Mouse (Mus musculus): ENCODE data around the gene Mmp15. TPM values are rescaled to one million over a fixed set of nuclear protein-coding genes. Genes with fewer than 3 reads are reported as not detected.

The Mmp15 gene
- polyA plus RNA-seq, 1 experiment = 120 TPM

GRCm38 (mm10) chr8:95352871-95353866, 1.1 kb downstream of the Mmp15 start:
- peak; percentile 63 for DNase-seq
- H3K4me1 ChIP-seq (ENCODE audit: control insufficient read depth, insufficient read depth, low read length) = peaks cover 21% of the 10 kb centered on the region
- WGBS = 5% methylated on average over 62 of the region's 62 CpGs
- TF ChIP-seq CTCF (IDR thresholded peaks at IDR 0.05; ENCODE audit: insufficient read depth, low read length) = no peak
- 0 out of 2 replicates have a peak, but pooled peaks have one; percentile 29 for TF ChIP-seq POLR2A (IDR thresholded peaks at IDR 0.05; ENCODE audit: borderline replicate concordance, extremely low read depth, low read depth, low read length)
- H3K4me3 ChIP-seq (replicated peaks; ENCODE audit: extremely low read depth, low read depth, low read length) = peak overlapping the region; percentile 60

GRCm38 (mm10) chr8:95354606-95355005, 2.5 kb downstream of the Mmp15 start:
- no peak overlapping the region for H3K4me3 ChIP-seq (replicated peaks; ENCODE audit: extremely low read depth, low read depth, low read length)

GRCm38 (mm10) chr8:95358550-95359411, 6.7 kb downstream of the Mmp15 start:
- DNase-seq = no peak
- 41% methylated on average over 8 of the region's 8 CpGs for WGBS
- no peak for TF ChIP-seq CTCF (IDR thresholded peaks at IDR 0.05; ENCODE audit: insufficient read depth, low read length)
- no peak for TF ChIP-seq POLR2A (IDR thresholded peaks at IDR 0.05; ENCODE audit: borderline replicate concordance, extremely low read depth, low read depth, low read length)
- Histone ChIP-seq H3K4me3 (replicated peaks; ENCODE audit: extremely low read depth, low read depth, low read length) (no peak overlapping the region), H3K4me1 (ENCODE audit: control insufficient read depth, insufficient read depth, low read length) (peaks cover 26% of the 10 kb centered on the region)

More at GRCm38 (mm10) chr8:95354606-95355005, 2.5 kb downstream of the Mmp15 start:
- peaks cover 18% of the 10 kb centered on the region for H3K4me1 ChIP-seq (ENCODE audit: control insufficient read depth, insufficient read depth, low read length)
- DNase-seq = peak; percentile 46
- TF ChIP-seq CTCF (IDR thresholded peaks at IDR 0.05; ENCODE audit: insufficient read depth, low read length) (no peak), POLR2A (IDR thresholded peaks at IDR 0.05; ENCODE audit: borderline replicate concordance, extremely low read depth, low read depth, low read length) (no peak)
- 72% methylated on average over 2 of the region's 2 CpGs for WGBS

DNA sequence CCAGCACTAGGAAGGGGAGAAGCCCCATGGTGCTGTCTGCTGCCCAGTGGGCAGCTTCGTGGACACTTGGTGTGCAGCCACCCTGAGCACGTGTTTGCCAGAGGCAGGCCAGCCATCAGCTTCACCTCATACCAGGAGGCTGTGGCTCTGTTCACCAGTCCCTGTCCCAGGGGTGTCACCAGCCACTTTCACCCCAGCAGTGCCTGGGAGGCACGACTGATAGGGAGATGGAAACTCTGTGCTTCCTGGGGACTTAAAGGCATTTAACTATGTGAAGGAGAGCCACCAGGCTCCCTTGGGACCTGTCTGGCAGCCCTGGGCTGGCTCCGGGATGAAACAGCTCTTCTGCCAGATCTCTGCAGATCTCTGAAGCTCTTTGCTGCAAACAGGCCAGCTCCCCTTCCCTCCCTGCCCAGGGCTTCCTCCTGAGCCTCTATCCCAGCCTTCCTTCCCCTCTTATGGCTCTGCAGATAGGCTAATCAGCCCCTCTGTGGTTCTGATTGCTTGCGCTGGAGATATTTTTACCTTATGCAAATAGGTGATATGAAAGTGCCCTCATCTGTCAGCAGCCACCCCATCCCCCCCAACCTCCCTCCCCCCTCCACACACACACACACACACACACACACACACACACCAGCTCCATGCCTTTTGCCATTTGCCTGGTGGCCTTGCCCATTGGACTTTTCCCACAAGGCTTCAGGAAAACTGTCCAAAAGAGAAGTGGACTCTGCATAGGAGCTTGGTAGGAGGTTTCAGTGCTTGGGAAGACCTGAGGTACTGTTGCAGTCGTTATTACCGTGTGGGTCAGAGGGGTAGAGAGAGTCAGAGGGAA, 8.3 kb downstream of the Mmp15 start:
- Histone ChIP-seq H3K4me1 (ENCODE audit: control insufficient read depth, insufficient read depth, low read length) (peaks cover 21% of the 10 kb centered on the region), H3K4me3 (replicated peaks; ENCODE audit: extremely low read depth, low read depth, low read length) (no peak overlapping the region)
- no peak for TF ChIP-seq POLR2A (IDR thresholded peaks at IDR 0.05; ENCODE audit: borderline replicate concordance, extremely low read depth, low read depth, low read length)
- no peak for TF ChIP-seq CTCF (IDR thresholded peaks at IDR 0.05; ENCODE audit: insufficient read depth, low read length)
- 35% methylated on average over 7 of the region's 7 CpGs for WGBS
- no peak for DNase-seq

DNA sequence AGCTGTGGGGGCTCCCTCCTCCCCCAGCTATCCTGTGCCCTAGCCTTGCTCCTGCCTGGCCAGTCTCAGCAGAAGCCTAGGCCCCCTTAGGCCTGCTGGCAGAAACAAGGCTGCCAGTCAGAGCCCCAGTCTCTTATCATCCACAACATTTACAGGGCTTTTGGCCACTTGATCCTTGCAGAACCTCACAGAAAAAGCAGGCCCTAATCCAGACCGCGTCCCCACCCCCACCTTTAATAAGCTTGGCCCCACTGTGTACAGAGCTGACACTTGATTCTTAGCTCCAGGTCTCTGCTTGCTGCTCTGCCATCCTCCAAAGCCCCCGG, 8.9 kb downstream of the Mmp15 start:
- H3K4me1 ChIP-seq (ENCODE audit: control insufficient read depth, insufficient read depth, low read length) = peaks cover 18% of the 10 kb centered on the region
- no peak overlapping the region for H3K4me3 ChIP-seq (replicated peaks; ENCODE audit: extremely low read depth, low read depth, low read length)
- no peak for DNase-seq
- 71% methylated on average over 3 of the region's 3 CpGs for WGBS
- TF ChIP-seq CTCF (IDR thresholded peaks at IDR 0.05; ENCODE audit: insufficient read depth, low read length) = no peak
- no peak for TF ChIP-seq POLR2A (IDR thresholded peaks at IDR 0.05; ENCODE audit: borderline replicate concordance, extremely low read depth, low read depth, low read length)

GRCm38 (mm10) chr8:95362272-95362671, 10.2 kb downstream of the Mmp15 start:
- no peak for TF ChIP-seq POLR2A (IDR thresholded peaks at IDR 0.05; ENCODE audit: borderline replicate concordance, extremely low read depth, low read depth, low read length)
- no peak for TF ChIP-seq CTCF (IDR thresholded peaks at IDR 0.05; ENCODE audit: insufficient read depth, low read length)
- DNase-seq = no peak
- H3K4me1 ChIP-seq (ENCODE audit: control insufficient read depth, insufficient read depth, low read length) = peaks cover 15% of the 10 kb centered on the region
- H3K4me3 ChIP-seq (replicated peaks; ENCODE audit: extremely low read depth, low read depth, low read length) = no peak overlapping the region
- WGBS = 43% methylated on average over 6 of the region's 6 CpGs

- peaks cover 12% of the 10 kb centered on the region for H3K4me1 ChIP-seq (ENCODE audit: control insufficient read depth, insufficient read depth, low read length)
- 93% methylated on average over 2 of the region's 2 CpGs for WGBS
- H3K4me3 ChIP-seq (replicated peaks; ENCODE audit: extremely low read depth, low read depth, low read length) = no peak overlapping the region
- DNase-seq = no peak
- TF ChIP-seq CTCF (IDR thresholded peaks at IDR 0.05; ENCODE audit: insufficient read depth, low read length) = no peak
- no peak for TF ChIP-seq POLR2A (IDR thresholded peaks at IDR 0.05; ENCODE audit: borderline replicate concordance, extremely low read depth, low read depth, low read length)
These were observed 11.8 kb downstream of the Mmp15 start for GRCm38 (mm10) chr8:95363849-95364248.

GRCm38 (mm10) chr8:95369581-95370326, 17.7 kb downstream of the Mmp15 start:
- Histone ChIP-seq H3K4me3 (replicated peaks; ENCODE audit: extremely low read depth, low read depth, low read length) (no peak overlapping the region), H3K4me1 (ENCODE audit: control insufficient read depth, insufficient read depth, low read length) (peaks cover 10% of the 10 kb centered on the region; the same call in 1 of the 2 replicates)
- WGBS = 59% methylated on average over 20 of the region's 20 CpGs
- TF ChIP-seq CTCF (IDR thresholded peaks at IDR 0.05; ENCODE audit: insufficient read depth, low read length) (no peak), POLR2A (IDR thresholded peaks at IDR 0.05; ENCODE audit: borderline replicate concordance, extremely low read depth, low read depth, low read length) (no peak)
- no peak for DNase-seq
